Mouse (Mus musculus) activated CD4-positive, CD25-positive, alpha-beta regulatory T cell (primary cell): Measurements from ENCODE around the gene Cutal. TPM values are rescaled to one million over a fixed set of nuclear protein-coding genes. Genes with fewer than 3 reads are reported as not detected.

ENCODE experiments used
- polyA plus RNA-seq, 2 experiments: library from polyadenylated mRNA; unstranded; fragments of 100-300 nt; shearing (Covaris generic); gene quantifications; one replicate each; pipeline ENCODE4 v1.2.1; 2017

Cutal gene
- under 1 TPM in 1 of 2 experiments, not detected in 1; 0.36 TPM for polyA plus RNA-seq

DNA sequence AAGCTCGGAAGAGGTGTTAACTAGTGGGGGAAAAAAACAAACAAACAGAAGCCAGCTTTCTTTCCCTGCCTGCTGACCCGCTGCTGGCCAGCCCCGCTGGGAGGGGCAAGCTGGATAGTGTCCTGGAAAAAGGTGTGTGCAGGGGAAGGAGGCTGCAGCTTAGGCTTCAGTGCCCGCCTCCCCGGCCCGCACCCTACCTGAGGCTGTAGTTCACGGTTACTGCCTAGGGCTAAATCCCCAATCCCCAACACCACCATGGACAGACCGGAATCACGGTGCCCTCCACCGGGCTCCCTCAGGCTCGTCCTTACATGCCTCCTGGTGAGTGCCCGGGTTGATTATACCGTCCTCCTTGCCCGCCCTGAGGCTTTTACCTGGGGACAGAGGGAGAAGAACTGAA, at the start of gene Cutal:
TSS of gene Cutal (plus strand) at position 126 of the 400 bp plus-strand sequence.

DNA sequence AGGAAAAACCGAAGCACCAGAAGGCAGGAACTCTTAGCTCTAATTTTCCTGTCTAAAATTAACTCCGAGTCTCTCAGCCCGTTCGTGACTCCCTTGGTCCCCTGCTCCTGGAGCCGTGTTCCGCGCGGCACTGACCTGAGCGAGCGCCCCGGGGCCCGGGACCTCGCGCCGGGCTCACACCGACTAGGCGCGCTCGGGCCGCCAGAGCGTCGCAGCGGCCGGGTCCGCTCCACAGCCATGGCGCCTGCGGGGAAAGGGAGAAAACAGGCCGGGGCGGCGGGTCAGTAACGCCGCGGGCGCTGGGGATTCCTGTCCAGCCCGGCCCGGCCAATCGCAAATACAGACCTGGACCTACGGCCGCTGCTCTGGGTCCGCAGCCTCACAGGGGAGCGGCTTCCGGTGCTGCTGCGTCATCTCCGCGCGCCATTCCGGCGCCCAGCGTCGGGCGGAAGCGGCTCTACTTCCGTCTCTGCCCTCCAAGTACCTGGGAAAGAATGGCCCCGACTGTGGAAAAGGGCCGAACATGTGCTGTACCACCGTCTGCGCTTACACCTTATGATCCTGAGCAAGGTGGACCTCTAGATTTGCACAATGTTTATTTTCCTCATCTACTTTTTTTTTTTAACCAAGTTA, 48.3 kb upstream of the Cutal start, which contains the start of gene Fbxw2:
TSS of gene Fbxw2 (minus strand) at position 485 of the 633 bp plus-strand sequence.

DNA sequence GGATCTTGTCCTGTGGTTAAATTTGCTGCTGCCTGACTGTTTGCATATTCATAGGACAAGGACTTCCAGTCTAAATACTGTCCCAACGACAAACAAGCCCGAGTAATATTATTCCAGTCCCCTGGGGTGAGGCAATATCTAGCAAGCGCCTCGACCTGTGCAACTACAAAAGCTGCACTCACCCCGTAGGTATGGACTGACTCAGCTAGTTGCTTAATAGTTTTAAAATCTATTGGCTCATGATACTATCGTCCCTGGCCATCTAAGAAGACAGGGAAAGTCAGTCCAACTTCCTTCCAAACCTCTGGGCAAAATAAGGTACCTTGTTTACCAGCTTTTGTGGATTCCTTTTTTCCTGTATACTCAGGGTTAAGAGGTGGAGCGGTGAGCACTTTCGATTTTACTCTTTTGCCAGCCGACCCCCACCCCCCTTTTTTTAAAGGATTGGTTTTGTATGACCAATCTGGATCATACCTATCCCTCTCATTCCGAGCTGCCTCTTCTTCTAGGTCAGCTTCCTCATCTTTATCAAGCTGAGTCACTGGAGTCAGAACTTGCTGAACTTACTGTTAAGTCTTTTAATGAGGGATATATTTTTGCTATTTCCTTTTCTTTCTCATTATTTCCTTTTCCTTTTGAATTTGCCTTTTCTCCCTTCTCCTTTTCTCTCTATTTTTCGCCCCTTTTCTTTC, 41.3 kb upstream of the Cutal start, which contains the start of gene Gm34653:
TSS of gene Gm34653 (plus strand) at position 242 of the 692 bp plus-strand sequence.

DNA sequence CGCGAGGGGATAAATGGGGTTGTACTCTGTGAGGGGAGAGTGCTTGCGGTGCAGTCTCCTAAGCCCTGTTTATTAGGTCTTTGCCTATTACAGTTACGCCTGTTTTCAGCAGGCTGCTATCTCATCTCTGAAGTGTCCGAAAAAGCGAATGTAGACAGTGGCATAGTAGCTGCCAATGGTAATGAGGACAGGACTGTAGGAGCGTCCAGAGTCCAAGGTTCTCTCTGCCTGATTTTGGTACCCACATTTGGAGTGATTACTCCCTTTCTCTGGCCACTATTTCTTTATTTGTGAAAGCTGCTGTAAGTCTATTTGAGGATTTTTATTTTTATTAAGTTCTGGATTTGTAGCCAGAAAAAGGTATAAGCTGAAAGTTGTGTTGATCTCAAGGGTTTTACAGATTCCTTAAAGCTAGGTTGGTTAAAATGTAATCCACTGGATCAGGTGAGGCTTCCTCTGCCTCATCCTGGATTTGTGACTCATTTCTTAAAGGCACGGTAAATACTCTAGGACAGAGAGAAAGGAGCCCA, 685 bp downstream of the Cutal start, which contains the start of gene Psmd5:
TSS of gene Psmd5 (minus strand) at position 153 of the 530 bp plus-strand sequence.

DNA sequence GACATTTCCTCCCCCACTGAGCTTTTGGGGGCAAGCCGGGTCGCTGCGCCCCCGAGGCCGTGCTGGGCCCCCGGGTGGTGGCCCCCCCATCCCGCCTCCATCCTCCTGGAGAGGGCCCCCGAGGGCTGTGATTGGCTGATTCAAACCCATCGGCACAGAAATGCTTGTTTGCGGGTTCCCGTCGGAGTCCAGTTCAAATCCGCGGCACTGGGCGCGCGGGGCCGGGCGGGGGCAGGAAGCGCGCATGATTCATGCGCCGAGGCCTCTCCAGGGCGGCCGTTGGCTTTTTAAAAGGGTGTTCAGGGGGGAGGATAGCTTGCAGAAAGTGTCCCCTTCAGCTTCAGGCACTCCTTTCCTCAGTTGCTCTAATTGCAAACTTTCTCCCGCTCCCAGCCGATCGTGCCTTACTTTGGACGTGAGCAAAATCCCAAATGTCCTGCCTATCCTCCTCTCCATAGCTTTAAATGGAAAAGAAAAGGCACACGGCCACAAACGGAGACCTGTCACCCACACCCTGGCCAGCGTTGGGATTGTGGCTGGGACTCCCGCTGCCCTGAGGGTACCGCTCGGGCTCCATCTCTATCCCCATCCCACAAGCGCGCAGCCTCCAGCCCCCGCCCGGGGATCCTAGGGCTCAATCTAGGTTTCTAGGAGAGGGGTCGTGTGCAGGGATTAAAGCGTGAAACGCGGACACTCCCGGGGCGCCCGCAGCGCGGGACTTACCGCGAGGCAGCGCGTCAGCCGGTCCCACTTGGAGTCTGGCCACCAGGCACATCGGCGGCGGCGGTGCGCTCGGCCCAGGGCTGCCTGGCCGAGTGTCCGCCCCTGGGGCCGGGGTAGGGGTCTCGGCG, 39.2 kb downstream of the Cutal start, which contains the start of gene Phf19:
TSS of gene Phf19 (minus strand) at position 809 of the 851 bp plus-strand sequence.

Other genes starting within 250 kb of the Cutal start
- 10 to 100 TPM; 77.7 to 81.6 TPM for gene Gapvd1, start 119.2 kb upstream of the Cutal start, polyA plus RNA-seq
- 100 to 1,000 TPM; 420 to 484 TPM for gene Hspa5, start 102.4 kb upstream of the Cutal start, polyA plus RNA-seq
- 10 to 100 TPM; 35.0 to 40.3 TPM for gene Rabepk, start 74.5 kb upstream of the Cutal start, polyA plus RNA-seq
- 100 to 1,000 TPM; 146 to 147 TPM for gene Fbxw2, start 48.1 kb upstream of the Cutal start, polyA plus RNA-seq
- under 1 TPM in 1 of 2 experiments, not detected in 1; 0.14 TPM for gene Gm34653, start 41.4 kb upstream of the Cutal start, polyA plus RNA-seq
- gene Psmd5, start 572 bp downstream of the Cutal start, polyA plus RNA-seq: 10 to 100 TPM; 78.3 to 90.2 TPM
- 1 to 10 TPM; 1.5 to 2.2 TPM for gene Phf19, start 39.6 kb downstream of the Cutal start, polyA plus RNA-seq
- gene Traf1, start 87.4 kb downstream of the Cutal start, polyA plus RNA-seq: 100 to 1,000 TPM; 157 to 372 TPM
- under 1 TPM; 0.12 to 0.58 TPM for gene Hc, start 187.0 kb downstream of the Cutal start, polyA plus RNA-seq
- 1 to 10 TPM; 1.5 to 2.9 TPM for gene AI182371, start 227.1 kb downstream of the Cutal start, polyA plus RNA-seq
- 10 to 100 TPM; 93.9 to 97.0 TPM for gene Cntrl, start 235.1 kb downstream of the Cutal start, polyA plus RNA-seq